Comparison of ENCODE assay signal across 17 mouse cellular contexts in genomic region chr11:121108061-121108460, GRCm38 (mm10). TPM values are rescaled to one million over a fixed set of nuclear protein-coding genes. Genes with fewer than 3 reads are reported as not detected.
DNase-seq lines count a peak whose midpoint lies in the region; ATAC-seq and TF ChIP-seq lines count a peak whose summit lies in the region.
"Had no signal": no experiment of that assay in that cellular context is flagged by ENCODE, and none has a peak within 500 bp of the region (broad histone marks: within the 10 kb centered on the region; RNA-seq: fewer than 3 reads in every experiment).

No protein-coding gene starts in this region.

- TF ChIP-seq CTCF in kidney, adult 2 months (conservative IDR thresholded peaks at IDR 0.05; ENCODE audit: insufficient read depth, insufficient read length, low read depth, low read length) = no peak

- no peaks in the 10 kb centered on the region for H3K36me3 ChIP-seq in kidney, adult 2 months (ENCODE audit: control insufficient read depth, insufficient read depth, low read length)
- H3K36me3 ChIP-seq in liver, embryonic 13.5 days = no peaks in the 10 kb centered on the region
- H3K36me3 ChIP-seq in forebrain, embryonic 16.5 days (ENCODE audit: control insufficient read depth, insufficient read depth) = no peaks in the 10 kb centered on the region

- no peaks in the 10 kb centered on the region for H3K4me1 ChIP-seq in kidney, adult 2 months (ENCODE audit: control insufficient read depth, insufficient read depth, low read length)
- 0 out of 2 replicates have a peak, but pooled peaks cover 2% of the 10 kb centered on the region for H3K4me1 ChIP-seq in liver, embryonic 13.5 days (replicated peaks)
- peaks cover 10% of the 10 kb centered on the region for H3K4me1 ChIP-seq in forebrain, embryonic 16.5 days (replicated peaks; ENCODE audit: control insufficient read depth, insufficient read depth, low read length)

- WGBS in kidney, adult 2 months = 61% methylated on average over 9 of the region's 9 CpGs
- 42% methylated on average over 9 of the region's 9 CpGs for WGBS in liver, embryonic 13.5 days (ENCODE audit: insufficient replicate concordance)
- 68% methylated on average over 9 of the region's 9 CpGs for WGBS in forebrain, embryonic 16.5 days

- no peaks in the 10 kb centered on the region for H3K27me3 ChIP-seq in kidney, adult 2 months (replicated peaks; ENCODE audit: control insufficient read depth, insufficient read depth, low read length)
- no peaks in the 10 kb centered on the region for H3K27me3 ChIP-seq in liver, embryonic 13.5 days
- no peaks in the 10 kb centered on the region for H3K27me3 ChIP-seq in forebrain, embryonic 16.5 days (replicated peaks; ENCODE audit: control insufficient read depth, insufficient read depth, low read length)
- H3K27me3 ChIP-seq: Patski had no signal

- H3K27ac ChIP-seq in kidney, adult 2 months (ENCODE audit: insufficient read depth, low read depth, low read length) = no peak overlapping the region
- H3K27ac ChIP-seq in liver, embryonic 13.5 days = 0 out of 2 replicates have a peak overlapping the region, but pooled peaks have one; percentile 48
- no peak overlapping the region for H3K27ac ChIP-seq in forebrain, embryonic 16.5 days (ENCODE audit: low read length)
- H3K27ac ChIP-seq: liver, embryonic 14.5 days had no signal

- H3K4me3 ChIP-seq in kidney, adult 2 months (ENCODE audit: insufficient read depth, low read depth, low read length) = no peak overlapping the region
- no peak overlapping the region for H3K4me3 ChIP-seq in liver, embryonic 13.5 days (replicated peaks)
- no peak overlapping the region for H3K4me3 ChIP-seq in forebrain, embryonic 16.5 days (replicated peaks; ENCODE audit: low read length)

- TF ChIP-seq POLR2A in kidney, adult 2 months (IDR thresholded peaks at IDR 0.05; ENCODE audit: low read depth, low read length) = no peak

- no peak overlapping the region for H3K4me2 ChIP-seq in liver, embryonic 13.5 days
- H3K4me2 ChIP-seq in forebrain, embryonic 16.5 days (ENCODE audit: low read length) = no peak overlapping the region

- peak; percentile 39 for ATAC-seq in liver, embryonic 13.5 days (ENCODE audit: low read depth)
- no peak for ATAC-seq in forebrain, embryonic 16.5 days
- ATAC-seq: CD4-positive, CD25-positive, alpha-beta regulatory T cell, adult 4 months; forebrain, postnatal 0 days; Patski had no signal

- peak; percentile 56 for DNase-seq in kidney, adult 2 months
- DNase-seq in kidney, adult 11 months = no peak
- peak; percentile 36 for DNase-seq in urinary bladder, postnatal 14 days (ENCODE audit: low spot score)
- DNase-seq in urinary bladder, postnatal 10 days (ENCODE audit: low spot score) = no peak
- DNase-seq in liver, embryonic 13.5 days = no peak
- DNase-seq in testis, postnatal 10 days (ENCODE audit: low spot score) = peak; percentile 51
- no peak for DNase-seq in layer of hippocampus, adult 18-20 months (ENCODE audit: low spot score in 2 of 2)
- DNase-seq: adrenal gland, postnatal 25 days; cerebellum, adult 11-12 months; forebrain, postnatal 0 days; layer of hippocampus, postnatal 36 days had no signal

- no peaks in the 10 kb centered on the region for H3K9me3 ChIP-seq in liver, embryonic 13.5 days (replicated peaks)
- no peaks in the 10 kb centered on the region for H3K9me3 ChIP-seq in forebrain, embryonic 16.5 days (ENCODE audit: control insufficient read depth, low read length)

- H3K9ac ChIP-seq in liver, embryonic 13.5 days = no peak overlapping the region
- H3K9ac ChIP-seq in forebrain, embryonic 16.5 days (replicated peaks; ENCODE audit: low read depth, low read length) = no peak overlapping the region
- H3K9ac ChIP-seq: forebrain, postnatal 0 days; liver, embryonic 14.5 days had no signal

RNA-seq across cellular contexts. Expression of gene Tex19.2, which starts 10.4 kb away (rescaled TPM):
- polyA plus RNA-seq in kidney, adult 2 months (2012; rRNA removed) = not detected in 2 replicates
- 0.08 and 0.12 TPM in 2 replicates for polyA plus RNA-seq in liver, embryonic 13.5 days (2015; fragmentation: Nextera tagmentation; extraction: Ambion mirVana)
- not detected for total RNA-seq in layer of hippocampus, adult 18-20 months (2021)
- not detected in 2 replicates for polyA plus RNA-seq in forebrain, embryonic 16.5 days (2015; fragmentation: Nextera tagmentation; extraction: Ambion mirVana)
- total RNA-seq: adrenal gland, postnatal 25 days; forebrain, postnatal 0 days; layer of hippocampus, postnatal 36 days; monocyte, adult 5-6 weeks had no signal
- polyA plus RNA-seq: CD4-positive, CD25-positive, alpha-beta regulatory T cell, adult 4 months; embryonic facial prominence, embryonic 11.5 days; forebrain, postnatal 0 days; Patski had no signal

RNA-seq across cellular contexts. Expression of gene Sectm1a, which starts 27.0 kb away (rescaled TPM):
- polyA plus RNA-seq in kidney, adult 2 months (2012; rRNA removed) = 2.1 and 2.8 TPM in 2 replicates
- 0.76 and 1.2 TPM in 2 replicates for polyA plus RNA-seq in liver, embryonic 13.5 days (2015; fragmentation: Nextera tagmentation; extraction: Ambion mirVana)
- not detected for total RNA-seq in layer of hippocampus, adult 18-20 months (2021)
- polyA plus RNA-seq in forebrain, embryonic 16.5 days (2015; fragmentation: Nextera tagmentation; extraction: Ambion mirVana) = not detected in 2 replicates
- total RNA-seq: adrenal gland, postnatal 25 days; forebrain, postnatal 0 days; layer of hippocampus, postnatal 36 days; monocyte, adult 5-6 weeks had no signal
- polyA plus RNA-seq: CD4-positive, CD25-positive, alpha-beta regulatory T cell, adult 4 months; embryonic facial prominence, embryonic 11.5 days; forebrain, postnatal 0 days had no signal

RNA-seq across cellular contexts. Expression of gene Tex19.1, which starts 37.9 kb away (rescaled TPM):
- polyA plus RNA-seq in kidney, adult 2 months (2012; rRNA removed) = not detected in 2 replicates
- polyA plus RNA-seq in liver, embryonic 13.5 days (2015; fragmentation: Nextera tagmentation; extraction: Ambion mirVana) = 0.09 and 0.19 TPM in 2 replicates
- total RNA-seq in layer of hippocampus, adult 18-20 months (2021) = not detected
- not detected in 2 replicates for polyA plus RNA-seq in forebrain, embryonic 16.5 days (2015; fragmentation: Nextera tagmentation; extraction: Ambion mirVana)
- total RNA-seq: adrenal gland, postnatal 25 days; forebrain, postnatal 0 days; layer of hippocampus, postnatal 36 days; monocyte, adult 5-6 weeks had no signal
- polyA plus RNA-seq: embryonic facial prominence, embryonic 11.5 days; forebrain, postnatal 0 days; Patski had no signal

RNA-seq across cellular contexts. Expression of gene Sectm1b, which starts 44.7 kb away (rescaled TPM):
- polyA plus RNA-seq in kidney, adult 2 months (2012; rRNA removed) = 66.6 and 75.2 TPM in 2 replicates
- polyA plus RNA-seq in liver, embryonic 13.5 days (2015; fragmentation: Nextera tagmentation; extraction: Ambion mirVana) = 0.09 and 0.33 TPM in 2 replicates
- not detected for total RNA-seq in layer of hippocampus, adult 18-20 months (2021)
- polyA plus RNA-seq in forebrain, embryonic 16.5 days (2015; fragmentation: Nextera tagmentation; extraction: Ambion mirVana) = not detected in 2 replicates
- total RNA-seq: adrenal gland, postnatal 25 days; forebrain, postnatal 0 days; layer of hippocampus, postnatal 36 days; monocyte, adult 5-6 weeks had no signal
- polyA plus RNA-seq: CD4-positive, CD25-positive, alpha-beta regulatory T cell, adult 4 months; embryonic facial prominence, embryonic 11.5 days; forebrain, postnatal 0 days had no signal

RNA-seq across cellular contexts. Expression of gene Uts2r, which starts 52.0 kb away (rescaled TPM):
- polyA plus RNA-seq in kidney, adult 2 months (2012; rRNA removed) = not detected in 2 replicates
- not detected in 2 replicates for polyA plus RNA-seq in liver, embryonic 13.5 days (2015; fragmentation: Nextera tagmentation; extraction: Ambion mirVana)
- total RNA-seq in layer of hippocampus, adult 18-20 months (2021) = under 1 TPM; 0.25 to 0.37 TPM
- polyA plus RNA-seq in forebrain, embryonic 16.5 days (2015; fragmentation: Nextera tagmentation; extraction: Ambion mirVana) = 0.16 and 0.19 TPM in 2 replicates
- total RNA-seq: adrenal gland, postnatal 25 days; monocyte, adult 5-6 weeks had no signal
- polyA plus RNA-seq: CD4-positive, CD25-positive, alpha-beta regulatory T cell, adult 4 months; embryonic facial prominence, embryonic 11.5 days; liver, embryonic 14.5 days; Patski had no signal

Comparison
In these comparisons a context has a peak if more than half of its experiments do, and no peak if none do; other contexts are left out.
1. DNase-seq: peak in kidney, adult 2 months (single experiment), urinary bladder, postnatal 14 days (single experiment) and testis, postnatal 10 days (single experiment); none in kidney, adult 11 months (single experiment), urinary bladder, postnatal 10 days (single experiment), liver, embryonic 13.5 days (single experiment) and layer of hippocampus, adult 18-20 months (0 of 2).